Mouse (Mus musculus) ES-Bruce4 (cell line): ENCODE measurements at regions not wholly inside any gene's neighbourhood (a gene's known extent, or its start where the extent isn't known, plus 50 kb on each side); places are given as distances from the start of the nearest gene placed in this dataset.

Experiments used
- H3K27ac ChIP-seq: 2 replicates; pipeline ENCODE4 v1.5.1; 2012; ENCODE audit warnings: low read length, inconsistent platforms; ENCODE audit not compliant: insufficient read depth
- H3K27me3 ChIP-seq: 2 replicates; pipeline ENCODE4 v1.6.1; 2012; ENCODE audit warnings: mild to moderate bottlenecking, low read length, inconsistent platforms; ENCODE audit not compliant: control insufficient read depth, poor library complexity, insufficient read depth, severe bottlenecking
- H3K36me3 ChIP-seq: 2 replicates; pipeline ENCODE4 v1.6.1; 2012; ENCODE audit warnings: inconsistent platforms, mild to moderate bottlenecking, low read length, moderate library complexity; ENCODE audit not compliant: control insufficient read depth, poor library complexity, insufficient read depth, severe bottlenecking
- H3K4me1 ChIP-seq: one replicate; pipeline ENCODE4 v1.8.1; 2011; ENCODE audit warnings: low read length; ENCODE audit not compliant: control insufficient read depth, insufficient read depth
- H3K4me3 ChIP-seq: 2 replicates; pipeline ENCODE4 v1.5.1; 2011; ENCODE audit warnings: low read depth, mild to moderate bottlenecking, low read length
- H3K9ac ChIP-seq: 2 replicates; pipeline ENCODE4 v1.6.1; 2012; ENCODE audit warnings: low read depth, mild to moderate bottlenecking, inconsistent platforms; ENCODE audit not compliant: poor library complexity, severe bottlenecking
- H3K9me3 ChIP-seq: replicated peaks from 2 replicates; pipeline ENCODE4 v1.6.1; 2012; ENCODE audit warnings: mild to moderate bottlenecking, low read length, inconsistent platforms; ENCODE audit not compliant: control insufficient read depth, poor library complexity, insufficient read depth, severe bottlenecking
- CTCF ChIP-seq: IDR thresholded peaks from one replicate; pipeline ENCODE4 v1.8.1; 2011; ENCODE audit warnings: low read depth, low read length
- EP300 ChIP-seq: IDR thresholded peaks from 2 replicates; pipeline ENCODE4 v1.6.1; 2011; ENCODE audit warnings: low read depth, low read length; ENCODE audit not compliant: insufficient read depth
- POLR2A ChIP-seq: IDR thresholded peaks from one replicate; pipeline ENCODE4 v1.8.1; 2011; ENCODE audit warnings: low read length; ENCODE audit not compliant: insufficient read depth

DNA sequence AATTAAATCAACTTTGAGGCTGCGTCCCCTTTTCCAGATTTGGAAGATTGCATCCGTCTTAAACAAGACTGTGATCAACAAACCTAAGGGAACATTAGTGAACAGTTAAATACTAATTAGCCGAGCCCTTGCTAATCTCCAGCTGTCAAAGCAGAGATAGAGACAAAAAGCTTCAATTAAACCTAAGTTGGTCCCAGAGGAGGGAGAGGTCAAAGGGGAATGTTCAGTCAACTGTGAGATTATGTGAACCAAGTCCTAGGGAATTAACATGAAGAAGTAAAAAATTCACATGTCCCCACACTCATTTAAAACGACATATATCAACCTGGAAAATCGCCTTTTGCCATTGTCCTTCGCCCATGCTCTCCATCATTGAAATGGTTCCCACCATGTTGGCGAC lies 59.7 kb upstream of the Tbx20 start:
- Histone ChIP-seq H3K4me3 (no peak overlapping the region), H3K36me3 (no peaks in the 10 kb centered on the region), H3K9me3 (no peaks in the 10 kb centered on the region), H3K4me1 (no peaks in the 10 kb centered on the region), H3K9ac (no peak overlapping the region), H3K27ac (no peak overlapping the region), H3K27me3 (no peaks in the 10 kb centered on the region)
- no peak for TF ChIP-seq CTCF
- TF ChIP-seq POLR2A = no peak
- TF ChIP-seq EP300 = no peak

DNA sequence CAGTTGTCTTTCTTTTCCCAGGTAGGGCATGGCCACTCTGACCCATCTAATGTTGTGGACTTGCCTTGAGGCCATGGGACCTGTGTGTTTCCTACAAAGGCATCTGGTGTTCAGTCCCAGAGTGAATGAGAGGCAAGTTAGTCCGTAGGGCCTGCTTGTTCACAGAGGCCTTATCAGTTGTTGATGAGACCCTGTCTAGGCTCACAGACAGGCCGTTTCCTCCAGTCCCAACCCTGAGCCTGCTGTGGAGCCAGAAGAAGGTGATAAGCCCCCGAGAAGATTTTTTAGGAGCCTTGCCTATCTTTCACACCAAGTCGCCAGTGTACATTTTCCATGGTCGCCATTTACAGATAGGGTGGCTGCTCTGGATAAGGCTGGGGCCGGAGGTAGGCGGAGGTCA lies 74.1 kb upstream of the Tbx20 start:
- Histone ChIP-seq H3K9ac (no peak overlapping the region), H3K27ac (no peak overlapping the region), H3K4me3 (no peak overlapping the region), H3K27me3 (no peaks in the 10 kb centered on the region), H3K9me3 (no peaks in the 10 kb centered on the region), H3K36me3 (no peaks in the 10 kb centered on the region), H3K4me1 (no peaks in the 10 kb centered on the region)
- TF ChIP-seq CTCF = no peak
- TF ChIP-seq POLR2A = no peak
- no peak for TF ChIP-seq EP300

DNA sequence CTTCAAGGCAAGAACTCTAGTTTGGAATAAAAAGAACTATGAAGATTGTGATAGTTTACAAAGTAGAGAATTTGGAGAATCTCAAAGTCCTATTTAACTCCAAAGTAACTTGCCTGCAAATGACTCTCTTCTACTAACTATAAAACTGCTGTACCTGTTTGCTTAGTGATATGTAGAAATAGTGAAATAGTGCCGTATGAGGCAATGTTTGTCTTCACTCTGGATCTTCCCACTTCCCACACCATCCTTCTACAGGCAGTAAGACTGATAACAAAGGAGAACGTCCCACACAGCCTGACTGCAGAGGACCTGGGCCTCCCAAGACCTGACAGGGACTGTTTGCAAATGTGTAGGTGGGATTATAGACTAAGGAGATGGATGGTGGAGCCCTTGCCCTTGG lies 85.4 kb upstream of the Tbx20 start:
- H3K9ac ChIP-seq = no peak overlapping the region
- H3K27ac ChIP-seq = no peak overlapping the region
- no peak overlapping the region for H3K4me3 ChIP-seq
- TF ChIP-seq CTCF (no peak), EP300 (no peak), POLR2A (no peak)
- H3K36me3 ChIP-seq = no peaks in the 10 kb centered on the region
- H3K27me3 ChIP-seq = no peaks in the 10 kb centered on the region
- H3K9me3 ChIP-seq = no peaks in the 10 kb centered on the region
- no peaks in the 10 kb centered on the region for H3K4me1 ChIP-seq

GRCm38 (mm10) chr9:24866390-24867173 lies 92.5 kb upstream of the Tbx20 start:
- TF ChIP-seq CTCF (no peak), POLR2A (no peak), EP300 (no peak)
- H3K9ac ChIP-seq = no peak overlapping the region

GRCm38 (mm10) chr9:24868746-24869145 lies 94.6 kb upstream of the Tbx20 start:
- Histone ChIP-seq H3K9me3 (no peaks in the 10 kb centered on the region), H3K9ac (no peak overlapping the region), H3K4me3 (no peak overlapping the region)

More at GRCm38 (mm10) chr9:24866390-24867173, 92.5 kb upstream of the Tbx20 start:
- Histone ChIP-seq H3K4me3 (no peak overlapping the region), H3K36me3 (no peaks in the 10 kb centered on the region), H3K27me3 (no peaks in the 10 kb centered on the region), H3K27ac (no peak overlapping the region), H3K4me1 (no peaks in the 10 kb centered on the region), H3K9me3 (no peaks in the 10 kb centered on the region)

DNA sequence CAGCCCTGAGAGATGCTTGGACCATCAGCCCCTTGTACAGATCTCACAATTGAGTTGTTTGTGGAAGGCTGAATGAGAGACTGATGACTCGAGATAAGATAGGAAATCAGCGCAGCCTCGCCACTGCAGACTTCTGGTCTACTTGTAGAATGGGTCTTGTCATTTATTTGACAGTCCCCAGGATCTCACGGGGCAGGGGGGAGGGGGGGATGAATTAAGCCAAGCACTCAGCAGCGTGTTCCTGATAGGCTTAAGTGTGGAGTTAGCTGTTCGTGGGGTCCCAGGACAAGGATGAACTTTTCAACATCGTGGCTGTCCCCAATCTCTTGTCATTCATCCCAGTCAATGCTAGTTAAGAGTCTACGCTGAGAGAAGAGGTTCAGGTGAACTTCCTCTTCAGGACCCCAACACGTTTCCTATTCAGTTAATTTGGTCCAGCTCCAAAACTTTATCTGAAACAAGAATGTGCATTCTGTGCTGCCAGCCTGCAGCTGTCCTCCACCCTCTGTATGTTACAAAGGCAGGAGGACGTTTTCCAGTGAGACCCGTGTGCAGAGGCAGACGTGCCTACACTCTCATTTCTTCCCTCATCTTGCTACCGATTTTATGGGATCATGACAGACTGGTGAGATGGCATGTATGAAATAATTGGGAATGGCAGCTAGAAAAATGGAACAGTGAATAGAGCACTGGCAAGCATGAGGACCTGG lies 100.5 kb upstream of the Tbx20 start:
- TF ChIP-seq POLR2A (no peak), EP300 (no peak), CTCF (no peak)
- H3K4me3 ChIP-seq = no peak overlapping the region
- no peak overlapping the region for H3K9ac ChIP-seq
- H3K36me3 ChIP-seq = no peaks in the 10 kb centered on the region
- H3K4me1 ChIP-seq = peaks cover 1% of the 10 kb centered on the region
- H3K9me3 ChIP-seq = no peaks in the 10 kb centered on the region
- H3K27ac ChIP-seq = no peak overlapping the region
- no peaks in the 10 kb centered on the region for H3K27me3 ChIP-seq

More at GRCm38 (mm10) chr9:24868746-24869145, 94.6 kb upstream of the Tbx20 start:
- Histone ChIP-seq H3K27me3 (no peaks in the 10 kb centered on the region), H3K36me3 (no peaks in the 10 kb centered on the region), H3K4me1 (no peaks in the 10 kb centered on the region), H3K27ac (no peak overlapping the region)
- TF ChIP-seq POLR2A = no peak
- TF ChIP-seq EP300 = no peak
- TF ChIP-seq CTCF = no peak
